Mouse (Mus musculus) natural killer cell, adult 2 months (primary cell): Measurements from ENCODE around the gene Ppfibp2.

Experiments
- DNase-seq, 2 experiments: peaks; one replicate each; pipeline ENCODE4 v3.0.0; 2022; ENCODE audit warnings: low spot score in 2 of 2

The Ppfibp2 gene

GRCm38 (mm10) chr7:107757308-107758151 is 162.5 kb downstream of the Ppfibp2 start, which contains the start of gene Cyb5r2:
Cyb5r2 (minus strand) TSS chr7:107758032.
- no peak for DNase-seq

- no peak for DNase-seq
These were observed 175.8 kb downstream of the Ppfibp2 start for GRCm38 (mm10) chr7:107770812-107771211.

- DNase-seq = no peak
These were observed 183.2 kb downstream of the Ppfibp2 start for GRCm38 (mm10) chr7:107778216-107778615.

- DNase-seq = no peak
These were observed 184.6 kb downstream of the Ppfibp2 start for GRCm38 (mm10) chr7:107779611-107780010.

GRCm38 (mm10) chr7:107787977-107788620 is 193.1 kb downstream of the Ppfibp2 start:
- no peak for DNase-seq

GRCm38 (mm10) chr7:107796500-107796899 is 201.5 kb downstream of the Ppfibp2 start:
- DNase-seq = no peak
